Mouse (Mus musculus) naive thymus-derived CD4-positive, alpha-beta T cell, adult 5 months (primary cell): Measurements from ENCODE around the gene Tet3. TPM values are rescaled to one million over a fixed set of nuclear protein-coding genes. Genes with fewer than 3 reads are reported as not detected.

ENCODE experiments used
- polyA plus RNA-seq: library from polyadenylated mRNA; unstranded; fragments of 100-300 nt; shearing (Covaris generic); gene quantifications from one replicate; pipeline ENCODE4 v1.2.1, GENCODE M21; 2017

Tet3 gene
- 84.4 TPM for polyA plus RNA-seq

DNA sequence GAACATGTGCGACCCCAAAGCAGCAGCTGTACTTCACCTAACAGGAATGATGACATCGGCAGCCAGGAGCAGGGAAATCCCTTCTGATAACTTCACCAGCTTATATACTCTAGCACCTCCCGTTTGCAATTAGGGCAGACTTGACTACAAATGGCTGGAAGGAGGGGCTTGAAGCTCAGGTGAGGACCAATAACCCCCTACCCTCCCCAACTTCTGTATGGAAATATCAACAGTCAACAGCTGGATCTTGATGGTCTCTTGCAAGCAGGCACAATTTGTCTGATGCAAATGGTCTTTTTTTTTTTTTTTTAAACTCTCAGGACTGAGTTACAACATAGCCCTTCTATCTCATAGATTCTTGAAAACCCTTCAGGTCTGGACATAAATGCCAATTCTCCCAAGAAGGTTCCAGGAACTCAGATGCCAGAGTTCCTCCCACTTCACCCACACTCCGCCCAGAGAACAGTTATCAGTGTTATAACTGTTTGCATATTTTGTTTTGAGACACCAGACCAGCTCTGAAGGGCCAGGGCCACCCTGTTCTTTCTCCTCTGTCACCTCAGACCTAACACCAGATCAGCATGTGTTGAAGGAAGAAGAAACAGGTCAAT lies at the start of gene Tet3:
TSS of gene Tet3 (minus strand) at position 51 of the 611 bp plus-strand sequence.

DNA sequence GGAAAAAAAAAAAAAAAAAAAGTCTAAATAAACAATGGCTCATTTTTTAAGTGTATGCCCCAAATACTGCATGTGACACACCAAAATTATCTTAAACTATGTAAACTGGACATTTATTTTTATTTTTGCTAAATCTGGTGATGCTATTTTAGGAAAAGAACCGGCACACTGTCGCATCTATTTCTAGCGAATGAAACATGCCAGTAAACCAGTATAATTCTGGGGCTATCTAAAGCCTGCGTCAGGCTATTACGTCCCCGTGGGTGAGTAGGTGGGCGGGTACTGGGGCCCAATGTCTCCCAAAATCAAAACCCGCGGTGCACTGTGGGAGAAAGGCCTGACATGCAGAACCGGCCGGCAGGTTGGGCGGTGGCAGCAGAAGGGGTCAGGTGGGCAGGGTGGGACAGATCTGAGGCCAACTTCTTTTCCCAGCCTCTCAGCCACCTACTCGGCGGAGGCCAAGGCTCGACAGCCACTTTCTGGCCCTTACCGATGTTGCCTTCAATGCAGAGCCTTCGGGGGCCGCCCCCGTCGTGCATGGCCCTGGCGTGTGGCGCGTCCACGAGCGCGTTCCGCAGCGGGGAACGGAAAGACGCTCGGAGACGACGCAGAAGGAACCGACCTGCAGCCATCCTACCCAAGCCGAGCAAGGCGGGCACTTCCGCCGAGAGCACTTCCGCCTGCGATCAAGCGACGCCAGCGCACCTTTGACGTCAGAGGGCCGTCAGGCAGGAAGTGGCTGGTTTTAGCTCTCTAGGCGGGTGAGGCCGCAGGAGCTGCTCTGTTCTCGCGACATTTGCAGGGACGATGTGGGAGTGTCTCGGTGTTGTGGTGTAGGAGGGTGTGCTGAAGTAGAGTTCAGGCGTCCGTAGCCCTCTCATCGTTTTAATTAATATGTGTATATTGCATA lies 47.6 kb upstream of the Tet3 start, which contains the start of gene Dguok:
TSS of gene Dguok (minus strand) at position 712 of the 910 bp plus-strand sequence.

GRCm38 (mm10) chr6:83348873-83349272 lies 110.0 kb downstream of the Tet3 start, which contains the start of gene Bola3:
Bola3 (plus strand) TSS chr6:83349147.

GRCm38 (mm10) chr6:83325525-83326393 lies 133.1 kb downstream of the Tet3 start, which contains the start of the genes Mthfd2 and Mob1a:
Mthfd2 (minus strand) TSS chr6:83325908.
Mob1a (plus strand) TSS chr6:83326016.

Other genes starting within 250 kb of the Tet3 start
- gene Slc4a5, start 239.3 kb downstream of the Tet3 start, polyA plus RNA-seq: not detected
- gene Mthfd2, start 133.2 kb downstream of the Tet3 start, polyA plus RNA-seq: 63.8 TPM
- 155 TPM for gene Mob1a, start 133.1 kb downstream of the Tet3 start, polyA plus RNA-seq
- gene Bola3, start 109.9 kb downstream of the Tet3 start, polyA plus RNA-seq: 58.7 TPM
- 79.6 TPM for gene Dguok, start 47.9 kb upstream of the Tet3 start, polyA plus RNA-seq
- not detected for gene Actg2, start 77.2 kb upstream of the Tet3 start, polyA plus RNA-seq
- 20.2 TPM for gene Stambp, start 113.6 kb upstream of the Tet3 start, polyA plus RNA-seq
- gene Clec4f, start 197.1 kb upstream of the Tet3 start, polyA plus RNA-seq: not detected
- not detected for gene Cd207, start 218.8 kb upstream of the Tet3 start, polyA plus RNA-seq